Mouse (Mus musculus) heart, embryonic 10.5 days (tissue): ENCODE data around the gene Sugt1. TPM values are rescaled to one million over a fixed set of nuclear protein-coding genes. Genes with fewer than 3 reads are reported as not detected.

Experiments
- DNase-seq: peaks from one replicate; pipeline ENCODE4 v3.0.0-alpha.2; 2017; ENCODE audit warnings: low spot score
- H3K27ac ChIP-seq: fragments of 300-500 bp; sonication (generic); 2 replicates; pipeline ENCODE4 v1.5.1; 2016; ENCODE audit warnings: mild to moderate bottlenecking
- H3K27me3 ChIP-seq: fragments of 300-500 bp; sonication (generic); 2 replicates; pipeline ENCODE4 v1.6.1; 2016; ENCODE audit warnings: mild to moderate bottlenecking; ENCODE audit not compliant: poor library complexity, insufficient read depth, severe bottlenecking
- H3K36me3 ChIP-seq: fragments of 300-500 bp; sonication (generic); 2 replicates; pipeline ENCODE4 v1.6.1; 2016; ENCODE audit warnings: mild to moderate bottlenecking, moderate library complexity
- H3K4me1 ChIP-seq: fragments of 300-500 bp; sonication (generic); 2 replicates; pipeline ENCODE4 v1.6.1; 2016; ENCODE audit warnings: mild to moderate bottlenecking
- H3K4me3 ChIP-seq: fragments of 300-500 bp; sonication (generic); 2 replicates; pipeline ENCODE4 v1.5.1; 2016; ENCODE audit warnings: mild to moderate bottlenecking, moderate library complexity
- H3K9me3 ChIP-seq: fragments of 300-500 bp; sonication (generic); 2 replicates; pipeline ENCODE4 v1.6.1; 2016; ENCODE audit warnings: mild to moderate bottlenecking, moderate library complexity
- WGBS: fragments of 180-500 bp; shearing (Covaris S2); methylation state at CpG from one replicate; pipeline ENCODE4 v1.1.7; 2016; 5-methylcytosine and 5-hydroxymethylcytosine counted together
- microRNA-seq: library from miRNA; unstranded; fragments of <30 nt; microRNA quantifications from one replicate; pipeline ENCODE4, GENCODE M21; 2017
- polyA plus RNA-seq: library from polyadenylated mRNA; unstranded; fragments of >200 nt; fragmentation: Nextera tagmentation; extraction: Ambion mirVana; gene quantifications from 2 replicates; pipeline ENCODE4 v1.2.1, GENCODE M21; 2016

Sugt1 gene
- polyA plus RNA-seq, 1 experiment from 2014 or later, result 123 TPM

DNA sequence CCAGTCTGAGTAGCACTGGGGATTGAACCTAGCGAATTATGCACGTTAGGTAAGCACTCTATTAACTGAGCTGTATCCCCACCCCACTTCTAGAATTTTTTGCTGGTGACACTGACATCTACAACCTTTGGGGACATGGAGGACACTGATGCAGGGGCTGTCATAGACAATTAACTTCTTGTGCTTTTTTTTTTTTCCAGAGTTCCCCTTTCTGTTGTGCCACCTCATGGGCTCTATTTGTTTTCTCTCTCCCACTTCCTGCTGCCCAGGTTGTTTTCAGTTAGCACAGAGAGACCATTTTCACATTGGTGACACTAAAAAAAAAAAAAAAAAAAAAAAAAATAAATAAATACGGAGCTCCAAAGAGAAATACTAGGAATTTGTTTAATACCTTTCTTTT, 83.5 kb downstream of the Sugt1 start:
- Histone ChIP-seq H3K9me3 (no peaks in the 10 kb centered on the region), H3K36me3 (no peaks in the 10 kb centered on the region), H3K27ac (no peak overlapping the region), H3K4me3 (no peak overlapping the region), H3K27me3 (no peaks in the 10 kb centered on the region), H3K4me1 (no peaks in the 10 kb centered on the region)
- WGBS, result 79% methylated on average over 3 of the region's 3 CpGs
- no peak for DNase-seq

DNA sequence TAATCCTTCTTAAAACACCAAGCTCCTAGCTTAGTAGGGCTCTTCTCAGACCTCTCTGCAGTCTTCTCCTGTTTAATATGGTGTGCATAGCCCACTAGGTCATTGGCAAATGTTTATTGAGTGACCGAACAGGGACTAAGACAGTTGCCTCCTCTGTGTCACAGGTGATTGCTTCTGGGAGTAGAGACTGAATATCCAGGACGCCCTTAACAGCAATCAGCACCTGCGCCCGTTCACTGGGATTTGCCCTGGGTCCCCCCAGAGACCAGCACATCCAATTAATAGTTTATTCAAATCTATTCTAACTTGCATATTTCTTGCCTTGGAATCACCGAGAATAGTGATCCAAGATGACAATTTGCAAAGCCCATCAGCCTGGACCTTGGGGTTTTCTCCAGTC, 85.1 kb downstream of the Sugt1 start:
- H3K36me3 ChIP-seq, result no peaks in the 10 kb centered on the region
- H3K9me3 ChIP-seq, result no peaks in the 10 kb centered on the region
- DNase-seq, result no peak
- H3K27me3 ChIP-seq, result no peaks in the 10 kb centered on the region
- H3K27ac ChIP-seq, result no peak overlapping the region
- no peak overlapping the region for H3K4me3 ChIP-seq
- no peaks in the 10 kb centered on the region for H3K4me1 ChIP-seq
- WGBS, result 85% methylated on average over 5 of the region's 5 CpGs

DNA sequence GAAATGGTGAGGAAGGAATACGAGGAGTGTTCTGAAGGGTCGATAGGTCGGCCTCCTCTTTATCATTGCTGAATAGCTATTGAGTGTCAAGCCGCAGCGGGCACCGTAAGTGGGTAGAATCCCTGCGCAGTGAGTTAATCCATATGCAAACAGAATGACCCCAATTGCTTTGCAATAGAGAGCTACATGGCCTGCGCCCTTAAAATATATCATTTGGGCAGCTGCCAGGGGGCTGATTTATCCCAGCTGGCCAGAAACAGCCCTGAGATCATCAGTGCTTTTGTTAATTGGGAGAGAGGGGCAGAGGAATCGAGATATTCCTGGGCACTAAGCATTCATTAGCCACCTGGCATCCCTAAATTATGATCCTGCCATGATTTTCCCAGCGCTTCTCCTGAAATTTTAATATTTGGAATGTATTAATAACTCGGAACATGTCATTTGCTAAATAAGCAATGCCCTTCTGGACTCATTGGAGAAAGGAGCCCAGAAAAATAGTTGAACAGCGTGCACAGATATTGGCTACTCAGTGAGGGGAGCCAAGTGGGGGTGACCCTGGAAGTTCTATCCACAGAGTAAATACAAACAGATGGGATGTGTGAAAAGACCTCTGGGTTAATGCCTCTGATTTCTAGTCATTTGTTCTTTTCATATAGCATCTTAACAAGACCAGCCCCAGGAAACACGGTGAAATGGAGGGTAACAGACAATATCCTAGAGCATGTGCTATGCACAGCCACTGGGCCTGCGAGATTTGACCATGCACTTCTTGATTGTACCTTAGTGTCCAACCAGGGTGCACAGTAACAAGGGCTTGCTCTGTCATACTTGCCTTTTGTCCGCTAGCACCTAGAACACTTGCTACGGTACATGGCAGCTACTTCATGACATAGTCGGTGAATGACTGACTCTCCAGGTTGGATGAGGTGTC, 85.9 kb downstream of the Sugt1 start:
- 79% methylated on average over 17 of the region's 17 CpGs for WGBS
- DNase-seq, result no peak

DNA sequence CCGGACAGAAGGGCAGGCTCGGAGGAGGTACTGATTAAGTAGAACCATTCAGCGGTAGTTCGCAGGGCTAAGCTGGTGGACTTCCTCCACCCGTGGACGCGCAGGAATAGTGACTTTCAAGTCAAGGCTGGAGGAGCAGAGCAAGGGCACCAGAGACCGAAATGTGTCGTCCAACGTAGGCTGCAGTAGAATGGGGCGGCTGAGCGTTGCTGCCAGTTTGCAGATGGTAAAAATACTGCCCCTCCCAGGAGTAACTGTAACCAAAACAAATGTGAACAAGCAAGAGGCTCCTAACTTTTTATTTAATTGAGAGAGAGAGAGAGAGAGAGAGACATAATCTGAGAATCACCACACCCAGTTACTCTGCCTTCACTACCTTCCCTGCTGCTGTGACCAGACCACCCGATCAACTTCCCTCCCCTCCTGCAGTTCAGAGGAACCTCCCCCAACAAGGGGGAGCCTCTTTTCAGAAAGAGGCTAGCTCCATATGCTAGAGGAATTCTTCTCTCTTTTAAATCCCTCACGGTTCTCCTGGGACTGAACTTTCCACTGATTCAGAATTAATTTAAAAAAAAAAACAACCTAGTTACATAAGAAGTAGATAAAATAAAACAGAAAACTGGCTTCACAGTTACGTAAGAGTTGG, 89.7 kb downstream of the Sugt1 start:
- H3K4me3 ChIP-seq, result no peak overlapping the region
- no peaks in the 10 kb centered on the region for H3K36me3 ChIP-seq
- no peaks in the 10 kb centered on the region for H3K4me1 ChIP-seq
- no peaks in the 10 kb centered on the region for H3K9me3 ChIP-seq
- H3K27ac ChIP-seq, result no peak overlapping the region
- H3K27me3 ChIP-seq, result no peaks in the 10 kb centered on the region
- no peak for DNase-seq
- WGBS, result 48% methylated on average over 15 of the region's 15 CpGs

More for the DNA sequence above, 85.9 kb downstream of the Sugt1 start:
- no peak overlapping the region for H3K4me3 ChIP-seq
- H3K4me1 ChIP-seq, result no peaks in the 10 kb centered on the region
- H3K36me3 ChIP-seq, result no peaks in the 10 kb centered on the region
- H3K27ac ChIP-seq, result no peak overlapping the region
- H3K9me3 ChIP-seq, result no peaks in the 10 kb centered on the region
- no peaks in the 10 kb centered on the region for H3K27me3 ChIP-seq

DNA sequence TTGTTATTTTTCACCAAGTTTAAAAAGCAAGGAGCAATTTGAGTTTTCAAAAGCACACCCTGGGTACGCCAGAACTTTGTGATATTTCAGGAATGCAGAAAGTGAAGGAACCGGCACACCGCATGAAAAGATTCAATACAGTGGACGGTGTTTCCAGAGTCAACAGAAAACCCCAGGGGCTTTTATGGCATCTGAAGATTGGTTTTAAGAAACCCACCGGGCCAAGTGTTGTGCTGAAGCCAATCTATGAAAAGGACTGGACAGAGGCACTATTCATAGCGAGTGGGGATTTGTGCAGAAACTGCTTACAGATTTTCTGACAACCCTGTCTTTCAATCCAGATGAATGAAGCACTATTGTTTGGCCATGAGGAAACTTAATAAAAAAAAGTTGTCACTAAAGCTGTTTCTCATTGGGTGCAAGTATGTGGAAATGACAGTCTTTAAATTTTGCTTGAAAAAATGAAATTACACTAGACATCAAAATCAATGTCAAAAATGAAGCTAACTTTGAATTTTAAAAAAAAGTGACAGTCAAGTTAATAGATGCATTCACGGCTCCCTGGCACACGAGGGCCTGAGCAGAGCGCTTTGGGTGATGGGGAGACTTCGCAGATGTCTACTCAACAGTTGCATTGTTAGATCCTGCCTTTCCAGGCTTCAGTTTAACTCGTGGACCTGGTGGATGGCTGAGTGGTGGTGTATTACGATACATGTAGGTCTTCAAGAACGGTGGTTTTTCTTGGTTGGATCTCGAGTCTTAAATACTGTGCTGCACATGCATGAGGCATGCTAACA, 90.6 kb downstream of the Sugt1 start:
- Histone ChIP-seq H3K27ac (no peak overlapping the region), H3K4me3 (no peak overlapping the region), H3K27me3 (no peaks in the 10 kb centered on the region), H3K4me1 (no peaks in the 10 kb centered on the region), H3K9me3 (no peaks in the 10 kb centered on the region), H3K36me3 (no peaks in the 10 kb centered on the region)
- no peak for DNase-seq
- 61% methylated on average over 14 of the region's 14 CpGs for WGBS

DNA sequence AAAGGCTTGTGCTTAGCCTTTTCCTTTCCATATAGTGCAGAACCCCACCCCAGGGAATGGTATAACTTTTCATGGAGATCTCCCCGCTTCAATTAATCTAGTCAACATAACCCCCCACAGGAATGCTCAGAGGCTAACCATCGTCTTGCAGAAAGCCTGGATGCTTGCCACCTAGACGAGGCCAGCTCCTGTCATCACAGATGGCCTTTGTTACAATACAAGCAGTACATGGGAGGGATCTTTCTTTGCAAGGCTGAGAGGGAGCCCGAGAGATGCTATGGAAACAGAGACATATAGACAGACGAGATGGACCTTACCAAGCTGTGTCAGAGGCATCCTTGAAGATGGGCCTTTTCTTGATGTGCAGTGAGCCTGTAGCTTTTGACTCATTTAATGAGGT, 93.2 kb downstream of the Sugt1 start:
- Histone ChIP-seq H3K4me1 (no peaks in the 10 kb centered on the region), H3K36me3 (no peaks in the 10 kb centered on the region), H3K27ac (no peak overlapping the region), H3K27me3 (no peaks in the 10 kb centered on the region), H3K4me3 (no peak overlapping the region), H3K9me3 (no peaks in the 10 kb centered on the region)
- no peak for DNase-seq
- 65% methylated on average over 5 of the region's 5 CpGs for WGBS

Small RNAs within 50 kb of the gene (microRNA-seq; reads per million reads assigned to microRNA genes)
- gene Gm27857, result not detected

Other genes with a start within 250 kb of the Sugt1 start
- 27.1 and 30.2 TPM in 2 replicates for gene Naa16, start 196.9 kb upstream of the Sugt1 start, polyA plus RNA-seq
- gene Mtrf1, start 189.9 kb upstream of the Sugt1 start, polyA plus RNA-seq, result 9.1 and 9.4 TPM in 2 replicates
- gene Kbtbd7, start 161.2 kb upstream of the Sugt1 start, polyA plus RNA-seq, result 9.2 and 9.3 TPM in 2 replicates
- 2.9 and 3.8 TPM in 2 replicates for gene Kbtbd6, start 135.9 kb upstream of the Sugt1 start, polyA plus RNA-seq
- 7.4 and 7.5 TPM in 2 replicates for gene Elf1, start 106.5 kb upstream of the Sugt1 start, polyA plus RNA-seq
- gene Wbp4, start 106.2 kb upstream of the Sugt1 start, polyA plus RNA-seq, result 28.4 and 33.6 TPM in 2 replicates
- gene Cnmd, start 74.5 kb downstream of the Sugt1 start, polyA plus RNA-seq, result 1.7 and 2.9 TPM in 2 replicates
- 0.09 and 0.50 TPM in 2 replicates for gene Pcdh8, start 183.6 kb downstream of the Sugt1 start, polyA plus RNA-seq